Comparison of ENCODE assay signal across 21 mouse cellular contexts in genomic region chr4:119403431-119403830, GRCm38 (mm10). TPM values are rescaled to one million over a fixed set of nuclear protein-coding genes. Genes with fewer than 3 reads are reported as not detected.
DNase-seq lines count a peak whose midpoint lies in the region; TF ChIP-seq lines count a peak whose summit lies in the region.
"Had no signal": no experiment of that assay in that cellular context is flagged by ENCODE, and none has a peak within 500 bp of the region (broad histone marks: within the 10 kb centered on the region; RNA-seq: fewer than 3 reads in every experiment).

No protein-coding gene starts in this region.

- DNase-seq in ES-CJ7 (ENCODE audit: low read depth, low spot score) (peak; percentile 76), ES-E14 (ENCODE audit: low read depth, low spot score) (peak; percentile 37), ZHBTc4 (ENCODE audit: low read depth, low spot score) (peak; percentile 75)
- no peak for DNase-seq in hindbrain, embryonic 10.5 days (ENCODE audit: low spot score)
- DNase-seq in kidney, adult 9 months: no peak
- DNase-seq: adrenal gland, adult 8-10 months; adrenal gland, postnatal 14 days; adrenal gland, postnatal 36 days; cerebellum, adult 11-12 months; cerebellum, adult 2 months; cerebellum, adult 9-10 months; cerebellum, postnatal 10 days; cerebellum, postnatal 25 days; forebrain, postnatal 0 days had no signal

- H3K9ac ChIP-seq in ES-E14 (ENCODE audit: insufficient read depth, low read depth, low read length, poor library complexity, severe bottlenecking): no peak overlapping the region
- H3K9ac ChIP-seq: embryonic facial prominence, embryonic 12.5 days; forebrain, embryonic 13.5 days; forebrain, embryonic 15.5 days; forebrain, postnatal 0 days had no signal

- H3K27me3 ChIP-seq in hindbrain, embryonic 10.5 days (ENCODE audit: insufficient read depth, poor library complexity, severe bottlenecking): no peaks in the 10 kb centered on the region
- H3K27me3 ChIP-seq: embryonic facial prominence, embryonic 12.5 days; forebrain, embryonic 13.5 days; forebrain, embryonic 15.5 days had no signal

- H3K4me3 ChIP-seq in ES-E14 (ENCODE audit: insufficient read depth in 1 of 2, low read depth in 1 of 2, low read length in 2 of 2, poor library complexity in 1 of 2, severe bottlenecking in 1 of 2): no peak overlapping the region
- H3K4me3 ChIP-seq in hindbrain, embryonic 10.5 days: no peak overlapping the region
- H3K4me3 ChIP-seq: embryonic facial prominence, embryonic 10.5 days; embryonic facial prominence, embryonic 12.5 days; forebrain, embryonic 13.5 days; forebrain, embryonic 15.5 days had no signal

- in situ Hi-C loops in ES-E14 (cut with MboI; ENCODE audit: low sequenced_read_pairs in 2 of 2, unreplicated experiment in 2 of 2): no loop called here

- no peaks in the 10 kb centered on the region for H3K9me3 ChIP-seq in ES-E14 (ENCODE audit: control insufficient read depth, insufficient read depth, low read depth, low read length)
- H3K9me3 ChIP-seq in hindbrain, embryonic 10.5 days: peaks cover 19% of the 10 kb centered on the region

- 70% methylated on average over 2 of the region's 2 CpGs for WGBS in hindbrain, embryonic 10.5 days

- 0 out of 4 replicates have a peak, but pooled peaks cover 0 to 2% of the 10 kb centered on the region in 2 experiments for H3K4me1 ChIP-seq in ES-E14 (ENCODE audit: control insufficient read depth in 2 of 2, insufficient read depth in 2 of 2, low read length in 2 of 2, poor library complexity in 1 of 2)
- no peaks in the 10 kb centered on the region for H3K4me1 ChIP-seq in hindbrain, embryonic 10.5 days (replicated peaks)
- H3K4me1 ChIP-seq: embryonic facial prominence, embryonic 10.5 days; embryonic facial prominence, embryonic 12.5 days; forebrain, embryonic 13.5 days; forebrain, embryonic 15.5 days had no signal

- H3K36me3 ChIP-seq in ES-E14 (ENCODE audit: control insufficient read depth, insufficient read depth, low read length, poor library complexity, severe bottlenecking): no peaks in the 10 kb centered on the region
- H3K36me3 ChIP-seq in hindbrain, embryonic 10.5 days: peaks cover 21% of the 10 kb centered on the region
- H3K36me3 ChIP-seq: embryonic facial prominence, embryonic 12.5 days had no signal

- peak overlapping the region; percentile 5; the same call in 1 of the 2 replicates for H3K27ac ChIP-seq in ES-E14 (ENCODE audit: insufficient read depth, low read depth, low read length, poor library complexity, severe bottlenecking)
- H3K27ac ChIP-seq in hindbrain, embryonic 10.5 days: no peak overlapping the region
- H3K27ac ChIP-seq: embryonic facial prominence, embryonic 10.5 days; embryonic facial prominence, embryonic 12.5 days; forebrain, embryonic 13.5 days; forebrain, embryonic 15.5 days had no signal

TF ChIP-seq in ES-E14, 5 proteins besides CTCF, POLR2A, EP300 and RAD21:
- TF ChIP-seq ZC3H11A (IDR thresholded peaks at IDR 0.05; ENCODE audit: borderline replicate concordance, low read depth, low read length): no peak
- TF ChIP-seq HCFC1 (IDR thresholded peaks at IDR 0.05; ENCODE audit: borderline replicate concordance, insufficient read depth, low read length): no peak
- TF ChIP-seq MAFK (IDR thresholded peaks at IDR 0.05; ENCODE audit: insufficient read depth, low read depth, low read length): peak; percentile 46; the same call in 1 of the 2 replicates
- no peak for TF ChIP-seq ZNF384 (IDR thresholded peaks at IDR 0.05; ENCODE audit: low read depth, low read length)
- TF ChIP-seq CHD2 (IDR thresholded peaks at IDR 0.05; ENCODE audit: low read depth, low read length): peak; percentile 50; the same call in 1 of the 2 replicates

RNA-seq across cellular contexts. Expression of gene Ccdc30, which starts 11.9 kb away (rescaled TPM):
- 2.7 and 3.1 TPM in 2 replicates for total RNA-seq in ES-E14 (2012; rRNA removed)
- polyA plus RNA-seq in hindbrain, embryonic 10.5 days (2016; fragmentation: Nextera tagmentation; extraction: Ambion mirVana): 6.6 and 11.0 TPM in 2 replicates
- total RNA-seq: MEL had no signal

RNA-seq across cellular contexts. Expression of gene Ppcs, which starts 18.8 kb away (rescaled TPM):
- 23.9 and 30.4 TPM in 2 replicates for total RNA-seq in ES-E14 (2012; rRNA removed)
- polyA plus RNA-seq in hindbrain, embryonic 10.5 days (2016; fragmentation: Nextera tagmentation; extraction: Ambion mirVana): 25.6 and 29.7 TPM in 2 replicates

RNA-seq across cellular contexts. Expression of gene Zmynd12, which starts 19.2 kb away (rescaled TPM):
- total RNA-seq in ES-E14 (2012; rRNA removed): not detected in 2 replicates
- 0.15 and 0.60 TPM in 2 replicates for polyA plus RNA-seq in hindbrain, embryonic 10.5 days (2016; fragmentation: Nextera tagmentation; extraction: Ambion mirVana)
- total RNA-seq: MEL had no signal
- polyA plus RNA-seq: C2C12; forebrain, embryonic 11.5 days had no signal

Comparison
In these comparisons a context has a peak if more than half of its experiments do, and no peak if none do; other contexts are left out.
1. DNase-seq: peak in ES-CJ7 (single experiment), ES-E14 (single experiment) and ZHBTc4 (single experiment); none in hindbrain, embryonic 10.5 days (single experiment) and kidney, adult 9 months (single experiment).